Mouse (Mus musculus): ENCODE data around the gene Calm1.

DNA sequence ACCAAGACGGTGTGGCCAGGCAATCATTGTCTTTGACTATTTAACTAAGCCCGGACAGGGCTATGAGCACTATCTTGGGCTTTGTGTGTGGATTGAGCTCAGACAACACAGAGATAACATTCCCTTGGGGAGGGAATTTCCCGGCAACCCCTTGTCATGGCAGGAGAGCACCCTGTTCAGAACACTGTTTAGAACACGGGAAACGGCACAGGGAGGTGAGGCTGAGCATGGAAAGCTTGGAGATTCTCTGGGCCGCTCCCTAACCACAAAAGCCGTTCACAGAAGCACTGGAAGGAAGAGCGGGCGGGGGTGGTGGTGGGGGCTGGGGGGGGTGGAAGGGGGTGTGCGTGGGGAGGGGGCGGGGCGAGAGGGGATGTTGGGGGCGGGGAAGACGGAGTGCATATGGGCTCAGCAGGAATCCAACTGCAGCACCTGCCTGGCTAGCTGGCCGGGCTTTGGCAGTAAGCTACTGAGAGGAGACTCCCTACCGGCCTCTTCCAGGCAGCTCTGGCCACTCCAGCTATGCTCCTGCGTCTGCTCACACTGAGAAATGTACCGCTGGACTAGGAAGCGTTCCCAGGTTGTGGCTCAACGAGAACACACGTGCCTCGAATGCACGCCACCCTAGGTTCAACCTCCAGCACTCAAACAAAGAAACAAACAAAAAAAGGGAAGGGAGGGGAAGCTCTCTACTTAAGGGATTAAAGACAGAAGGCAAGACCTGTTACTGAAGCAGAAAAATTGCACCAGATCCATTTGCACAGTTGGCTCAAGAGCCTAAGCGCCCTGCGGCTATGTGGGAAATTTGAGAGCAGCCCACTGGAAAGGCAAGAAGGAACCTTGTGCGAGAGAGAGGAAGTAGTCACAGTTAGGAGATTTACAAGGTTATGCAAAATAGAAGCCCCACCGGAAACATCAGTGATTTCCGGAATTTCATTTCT lies 31.0 kb upstream of the Calm1 start:
- TF ChIP-seq CTCF (IDR thresholded peaks at IDR 0.05) = no peak
- no peak for TF ChIP-seq EP300 (IDR thresholded peaks at IDR 0.05)
